Mouse (Mus musculus) kidney, postnatal 4 days (tissue): ENCODE results near the gene Gm29133.

Source experiments
- DNase-seq, 2 experiments: peaks; one replicate each; pipeline ENCODE4 v3.0.0; 2021; ENCODE audit warnings: mixed read lengths in 2 of 2

Gene Gm29133

GRCm38 (mm10) chr3:75747897-75748296 is at the start of gene Gm29133:
Gene Gm29133 (plus strand): TSS chr3:75748197.
- no peak for DNase-seq

- no peak for DNase-seq
Measured at GRCm38 (mm10) chr3:75699088-75699487, 48.9 kb upstream of the Gm29133 start.

DNA sequence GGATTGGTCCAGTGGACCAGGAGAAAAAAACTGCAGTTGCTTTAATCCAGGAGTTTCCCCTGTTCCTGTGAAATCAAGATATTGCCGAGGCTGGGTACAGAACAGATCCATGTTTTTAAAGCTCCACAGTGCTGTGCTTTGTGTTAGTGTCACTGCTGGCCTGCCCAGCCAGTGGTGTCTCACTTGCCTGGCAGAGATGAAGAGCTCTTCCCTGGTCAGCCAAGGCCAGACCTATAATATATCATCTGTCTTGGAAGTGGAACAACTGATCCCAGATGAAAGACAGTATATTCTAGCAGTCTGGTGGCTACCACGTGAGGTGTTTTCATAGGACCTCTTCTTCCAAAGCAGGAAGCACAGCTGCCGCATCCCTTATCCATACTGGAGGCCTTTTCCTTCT is 46.7 kb upstream of the Gm29133 start:
- no peak for DNase-seq

DNA sequence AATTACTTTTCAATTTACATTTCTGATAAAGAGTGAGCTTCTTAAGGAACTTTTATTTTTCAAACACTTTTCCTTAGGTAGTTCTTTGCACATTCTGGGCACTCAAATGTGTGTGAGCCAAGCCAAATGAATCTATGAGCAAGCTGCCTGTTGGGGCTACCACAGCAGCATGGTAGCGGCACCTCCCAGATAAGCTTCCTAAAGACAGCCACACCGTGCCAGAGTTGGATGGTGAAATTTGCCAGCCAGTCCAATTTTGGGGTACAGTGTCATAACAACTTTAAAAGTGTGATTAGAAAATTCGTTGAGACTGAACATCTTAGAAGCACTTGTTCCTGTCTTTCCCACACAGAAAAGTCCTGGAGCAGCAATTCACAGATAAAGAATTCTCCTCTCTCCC is 41.5 kb upstream of the Gm29133 start:
- DNase-seq: no peak

- no peak for DNase-seq
Measured at GRCm38 (mm10) chr3:75713678-75714295, 34.2 kb upstream of the Gm29133 start.

DNA sequence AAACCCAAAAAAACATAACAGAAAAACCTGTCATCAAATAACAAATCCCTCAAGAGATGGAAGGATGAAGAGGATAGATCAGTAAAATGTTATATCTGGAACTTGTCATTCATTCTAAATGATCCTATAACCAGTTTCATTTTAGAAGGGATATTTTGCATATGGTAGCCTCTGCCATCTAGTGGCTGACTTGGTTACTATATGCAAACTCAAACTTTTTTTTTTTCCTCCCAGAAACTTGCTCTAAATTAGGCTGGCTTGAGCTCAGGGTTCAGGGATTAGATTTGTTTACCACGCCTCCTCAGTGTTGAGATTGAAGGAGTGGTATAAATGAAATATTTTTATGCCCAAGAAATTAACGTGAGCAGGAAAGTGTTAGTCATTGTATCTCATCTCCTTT is 27.3 kb upstream of the Gm29133 start:
- DNase-seq: no peak

DNA sequence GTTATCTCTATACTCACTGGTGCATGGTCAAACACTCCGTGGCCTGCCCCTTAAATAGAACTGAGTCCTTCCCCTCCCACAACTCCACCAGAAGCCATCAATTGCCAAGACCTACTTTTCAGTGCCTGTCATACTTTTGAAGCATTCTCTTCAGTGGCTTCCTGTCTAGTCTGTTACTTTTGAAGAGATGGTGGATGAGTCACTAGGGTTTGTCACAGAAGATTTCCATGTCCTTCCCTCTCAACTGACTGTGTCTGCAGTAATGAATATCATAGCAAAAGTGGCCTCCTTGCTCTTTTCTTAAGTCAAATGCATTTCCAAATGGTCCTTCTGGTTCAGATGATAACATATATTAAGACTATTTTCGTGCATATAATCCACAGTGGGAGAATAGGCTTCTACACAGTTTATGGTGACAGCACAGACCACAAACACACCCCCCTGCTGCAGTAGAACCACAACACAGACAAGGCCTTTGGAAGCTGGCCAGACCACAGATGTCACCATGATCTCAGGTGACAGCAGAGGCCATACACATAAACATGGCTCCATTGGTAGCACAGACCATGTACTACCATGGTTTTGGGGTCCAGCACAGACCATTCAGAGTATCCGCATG is 16.9 kb upstream of the Gm29133 start:
- DNase-seq: no peak

GRCm38 (mm10) chr3:75743664-75744437 is 4.1 kb upstream of the Gm29133 start:
- DNase-seq: no peak

GRCm38 (mm10) chr3:75745343-75745742 is 2.7 kb upstream of the Gm29133 start:
- DNase-seq: no peak

GRCm38 (mm10) chr3:75763351-75763750 is 15.4 kb downstream of the Gm29133 start:
- no peak for DNase-seq

DNA sequence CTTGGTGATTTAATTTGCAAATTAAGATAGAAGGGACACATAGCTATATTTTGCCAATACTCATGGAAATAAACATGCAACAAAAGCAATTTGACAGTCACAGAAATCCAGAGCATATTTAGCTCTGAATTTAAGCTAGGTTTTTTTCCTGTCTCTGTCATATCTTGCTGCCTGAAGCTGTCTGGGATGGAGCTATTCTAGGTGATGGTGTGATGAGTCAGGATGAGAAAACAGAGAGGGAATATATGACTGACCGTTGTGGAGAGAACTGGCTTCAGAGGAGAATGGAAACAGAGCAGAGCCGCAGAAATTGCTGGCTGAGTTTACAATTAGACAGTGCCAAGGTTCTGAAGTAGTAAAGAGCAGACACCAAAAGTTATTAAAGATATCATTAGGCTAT is 26.3 kb downstream of the Gm29133 start:
- no peak for DNase-seq

GRCm38 (mm10) chr3:75808001-75808400 is 60.0 kb downstream of the Gm29133 start:
- DNase-seq: no peak

DNA sequence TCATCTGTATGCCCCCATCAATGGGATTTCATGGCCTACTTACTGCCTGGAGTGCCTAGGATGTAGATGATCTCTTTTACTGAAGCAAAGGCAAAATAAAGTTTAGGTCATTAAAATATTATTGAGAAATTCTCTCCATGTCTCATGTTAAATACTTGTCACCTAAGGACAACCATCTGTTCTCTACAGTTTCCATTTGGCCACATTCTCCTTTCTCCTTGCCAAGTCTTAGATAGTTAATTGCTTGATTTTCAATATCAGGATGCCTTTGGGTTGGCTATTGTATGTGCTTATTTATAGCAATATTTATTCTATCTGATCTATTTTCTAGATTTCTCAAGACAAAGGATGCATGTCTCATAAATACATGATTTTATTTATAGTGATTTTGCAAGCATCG is 75.9 kb downstream of the Gm29133 start:
- no peak for DNase-seq

DNA sequence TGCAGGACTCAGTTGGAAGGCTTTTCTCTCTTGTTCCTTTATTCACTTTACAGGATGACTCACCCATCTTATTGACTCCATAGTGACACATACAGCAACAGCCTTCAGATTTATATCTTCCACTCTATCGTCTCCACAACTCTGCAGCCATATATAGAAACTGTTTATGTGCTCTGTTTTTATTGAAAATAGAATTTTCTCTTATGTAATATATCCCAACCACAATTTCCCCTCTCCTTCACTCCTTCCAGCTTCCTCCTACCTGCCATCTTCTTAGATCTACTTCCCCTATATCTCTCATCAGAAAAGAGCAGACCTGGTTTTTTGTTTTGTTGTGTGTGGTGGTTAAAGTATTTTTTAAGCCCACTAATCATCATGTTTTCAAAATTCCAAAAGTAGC is 76.5 kb downstream of the Gm29133 start:
- DNase-seq: no peak

DNA sequence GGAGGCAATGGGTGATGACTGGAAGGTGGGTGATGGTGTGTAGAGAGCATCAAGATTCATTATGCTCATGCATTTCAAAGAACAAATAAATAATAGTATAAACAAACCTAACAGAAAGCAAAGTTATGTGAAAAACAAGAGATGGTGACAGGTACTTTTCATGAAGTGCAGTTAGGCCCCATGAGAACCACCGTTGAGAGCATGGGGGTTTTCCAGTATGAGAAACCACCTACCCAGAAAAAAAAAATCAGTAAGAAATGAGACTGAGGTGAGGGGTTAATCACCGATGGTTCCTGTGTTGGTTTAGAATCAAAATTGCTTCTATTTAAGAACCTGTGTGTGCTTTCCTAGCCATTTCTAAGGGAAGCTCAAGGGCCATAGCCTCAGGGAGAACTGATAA is 86.8 kb downstream of the Gm29133 start:
- no peak for DNase-seq

- peak in 1 of 2 experiments; percentile 11 for DNase-seq
Measured at GRCm38 (mm10) chr3:75835286-75835967, 87.4 kb downstream of the Gm29133 start.
